Mouse (Mus musculus) cerebellum, adult 8-10 months (tissue): ENCODE results near the gene Tcte3.
A peak's percentile ranks its signal among the peaks of the same experiment; 100 is the strongest.
"Not testable (repeated sequence)": the region's sequence is repeated elsewhere in the genome, so short reads cannot be mapped to it uniquely, and the experiment has no call there.

Source experiments
- DNase-seq: peaks from one replicate; pipeline ENCODE4 v3.0.0; 2022

Gene Tcte3

DNA sequence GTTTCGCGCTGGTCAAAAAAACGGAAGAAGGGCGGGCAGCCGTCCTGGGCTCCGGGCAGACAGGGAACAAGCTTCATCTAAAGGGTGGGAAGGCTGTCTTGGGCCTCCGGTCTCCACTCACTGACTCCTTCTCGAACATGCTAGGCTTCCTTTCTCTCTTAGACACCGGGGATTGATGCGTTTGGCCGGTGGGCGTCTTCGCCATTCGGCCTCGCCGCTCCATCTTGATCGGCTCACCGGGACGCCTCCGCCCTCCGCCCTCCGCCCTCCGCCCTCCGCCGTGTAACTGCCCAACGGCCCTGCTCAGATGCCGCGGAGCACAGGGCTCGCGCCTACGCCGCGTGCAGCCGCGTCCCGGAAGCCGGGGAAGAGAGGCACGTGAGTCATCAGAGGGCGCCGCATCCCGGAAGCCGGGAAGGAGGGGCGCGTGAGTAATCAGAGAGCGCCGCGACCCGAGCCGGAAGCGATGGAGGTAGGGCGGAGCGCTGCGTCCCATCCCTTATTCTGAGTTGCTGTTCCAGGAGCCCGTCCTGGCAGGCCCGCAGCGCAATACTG is at the start of gene Tcte3, which contains the start of the genes Ermard and Gm3448:
Gene Tcte3, minus strand, starts transcription at position 314 of the 555 bp plus-strand sequence.
Gene Ermard, plus strand, starts transcription at position 34 of the 555 bp plus-strand sequence.
Gene Gm3448, minus strand, starts transcription at position 363 of the 555 bp plus-strand sequence.
- peak; percentile 44 for DNase-seq

DNA sequence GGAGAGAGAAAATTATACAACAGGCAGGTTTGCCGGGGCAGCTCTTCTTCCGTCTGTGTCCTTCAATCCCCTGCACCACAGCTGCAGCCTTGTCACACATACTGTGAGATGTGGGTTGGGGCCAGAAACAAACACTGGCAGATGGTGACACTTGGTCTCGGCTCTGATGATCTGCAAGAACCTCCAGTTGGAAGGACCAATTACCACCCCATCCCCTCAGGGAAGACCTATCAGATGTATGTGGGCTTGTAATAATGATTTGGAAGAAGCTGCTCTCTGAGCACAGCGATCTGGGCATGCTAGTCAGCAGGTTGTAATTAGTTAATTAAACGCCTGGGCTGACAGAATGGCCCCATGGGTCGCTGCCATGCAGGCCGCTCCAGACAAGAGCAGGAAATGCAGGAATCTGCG is 47.3 kb upstream of the Tcte3 start:
- peak; percentile 18 for DNase-seq

DNA sequence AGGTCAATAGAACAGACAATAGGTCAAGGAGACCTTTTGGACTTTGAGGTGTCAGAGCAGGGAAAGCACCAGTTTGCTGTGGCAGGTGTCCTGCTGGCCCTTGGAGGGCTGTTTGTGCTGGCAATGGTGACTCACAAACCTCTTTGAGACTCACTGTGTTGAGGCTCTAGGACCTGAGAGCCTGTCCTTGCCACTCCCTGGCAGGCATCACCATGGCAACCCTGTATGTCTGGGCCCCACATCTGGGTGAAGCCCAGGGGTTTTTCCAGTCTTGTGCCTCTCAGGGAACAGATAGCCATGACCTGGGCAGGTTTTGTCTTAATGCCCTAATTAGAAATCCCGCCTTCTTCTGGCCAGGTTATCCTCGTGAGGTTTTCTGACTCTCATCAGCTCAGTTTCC is 46.9 kb upstream of the Tcte3 start:
- DNase-seq = no peak

DNA sequence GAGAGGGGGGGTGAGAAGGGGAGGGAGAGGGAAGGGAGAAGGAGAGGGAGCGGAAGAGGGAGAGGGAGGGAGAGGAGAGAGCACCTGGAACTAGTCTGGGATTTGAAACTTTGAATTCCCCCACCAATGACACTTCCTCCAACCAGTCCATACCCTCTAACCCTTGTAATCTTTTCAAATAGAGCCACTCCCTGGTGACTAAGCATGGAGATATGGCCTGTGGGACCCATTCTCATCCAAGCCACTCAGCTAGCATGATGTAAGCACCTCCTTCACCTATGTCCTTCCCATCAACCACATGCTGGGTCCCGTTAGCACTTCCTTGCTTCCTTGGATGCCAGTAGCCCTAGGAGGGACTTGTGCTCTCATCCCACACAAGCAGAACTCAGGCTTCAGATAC is 43.7 kb upstream of the Tcte3 start:
- DNase-seq = no peak

DNA sequence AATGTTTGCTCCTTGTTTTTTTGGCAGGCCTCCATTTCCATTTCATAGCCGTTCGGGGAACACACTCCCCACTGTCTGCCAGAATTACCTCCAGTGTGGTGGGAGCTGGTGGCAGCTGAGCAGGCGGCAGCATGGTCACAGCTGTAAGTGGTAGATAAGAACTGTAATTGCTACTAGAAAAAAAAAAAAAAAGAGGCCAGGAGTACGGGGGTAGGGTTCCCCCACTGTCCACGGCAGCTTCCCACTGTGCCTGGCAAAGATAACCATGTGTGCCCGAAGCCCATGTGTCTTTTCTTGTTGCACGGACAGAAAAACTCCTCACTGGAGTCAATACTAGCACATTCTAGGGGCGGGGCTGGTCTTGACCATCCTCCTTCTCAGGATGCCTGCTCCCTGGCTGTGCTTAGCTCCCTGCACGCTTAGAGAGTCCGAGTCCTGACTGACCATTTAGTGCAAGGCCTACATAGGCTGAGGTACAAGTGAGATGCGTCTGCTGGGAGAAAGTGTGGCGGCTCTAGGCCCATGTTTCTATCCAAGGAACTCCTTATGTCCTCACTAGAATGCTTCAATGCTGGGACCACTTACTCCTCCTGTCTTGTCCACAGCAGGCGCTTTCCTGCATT is 43.0 kb upstream of the Tcte3 start:
- no peak for DNase-seq

DNA sequence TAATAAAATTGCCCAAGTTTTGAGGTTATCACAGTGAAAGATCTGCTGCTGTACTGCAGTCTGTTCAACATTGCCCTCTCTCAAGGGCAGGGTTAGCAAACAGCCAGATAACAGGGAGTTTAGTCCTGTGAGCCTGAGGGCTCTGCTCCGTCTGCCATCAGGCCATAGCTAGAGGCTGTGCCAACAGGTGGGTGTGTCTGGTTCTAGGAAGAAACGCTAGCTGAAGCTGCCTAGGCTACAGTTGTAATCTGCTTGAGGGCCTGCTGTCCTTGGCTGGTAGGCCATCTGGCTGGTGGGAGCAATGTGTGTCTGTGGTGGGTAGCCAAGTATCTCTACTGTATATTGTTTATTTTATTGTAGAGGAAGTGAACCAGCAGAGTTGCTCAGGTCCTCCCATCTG is 36.2 kb upstream of the Tcte3 start:
- DNase-seq = no peak

DNA sequence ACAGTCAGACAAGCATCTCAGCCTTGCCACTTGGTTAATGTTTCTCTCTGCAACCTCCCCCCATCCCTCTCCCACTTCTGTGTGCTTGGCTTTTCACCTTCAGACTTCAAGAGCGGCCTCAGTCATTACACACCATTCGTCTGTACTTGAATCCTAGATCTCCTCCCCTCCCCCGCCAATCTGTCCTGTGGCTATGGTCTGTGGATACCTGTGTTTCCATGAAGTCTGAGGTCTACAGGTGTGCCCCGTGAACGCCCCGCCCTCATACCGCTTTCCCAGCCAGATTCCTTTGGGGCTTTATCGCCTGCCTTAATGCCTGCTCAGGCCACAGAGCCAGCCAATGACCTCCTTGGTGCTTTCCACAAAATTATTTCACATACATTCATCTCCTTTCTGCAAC is 33.7 kb upstream of the Tcte3 start:
- no peak for DNase-seq

DNA sequence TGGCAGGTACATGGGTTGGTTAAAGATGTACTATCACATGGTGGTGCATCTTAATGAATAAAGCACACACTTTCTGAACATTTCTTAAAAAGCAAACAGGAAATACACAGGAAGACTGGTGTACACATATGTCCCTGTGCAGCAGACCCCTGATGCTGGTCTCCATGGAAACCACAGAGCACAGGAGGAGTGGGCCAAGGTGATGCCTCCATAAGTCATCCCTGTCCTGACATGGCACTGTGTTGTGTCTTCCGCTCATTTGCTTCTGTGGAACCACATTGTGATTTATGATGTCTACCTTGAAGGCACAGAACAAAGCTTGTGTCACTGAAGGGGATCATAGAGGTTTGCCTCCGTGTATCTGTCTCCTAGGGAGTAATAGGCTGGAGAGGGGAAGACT is 30.9 kb upstream of the Tcte3 start:
- DNase-seq = no peak

DNA sequence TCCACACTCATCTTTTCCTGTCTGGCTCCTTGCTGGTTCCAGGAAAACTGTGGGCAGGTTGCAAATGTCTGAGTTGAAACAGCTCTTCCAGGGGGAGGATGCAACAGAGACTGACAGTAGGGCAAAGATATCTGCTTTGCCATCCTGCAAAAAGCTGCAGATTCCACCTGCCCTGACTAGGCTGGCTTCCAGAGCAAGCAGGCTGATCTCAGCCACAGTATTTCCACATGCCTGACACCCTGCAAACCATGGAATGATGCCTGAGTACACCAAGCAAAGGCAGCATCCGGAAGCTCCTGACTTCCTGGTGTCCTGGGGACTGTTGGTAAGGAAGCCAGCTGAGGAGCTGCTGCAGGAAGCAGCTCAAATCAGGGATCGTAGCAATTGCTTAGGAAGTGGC is 27.8 kb upstream of the Tcte3 start:
- DNase-seq = no peak

DNA sequence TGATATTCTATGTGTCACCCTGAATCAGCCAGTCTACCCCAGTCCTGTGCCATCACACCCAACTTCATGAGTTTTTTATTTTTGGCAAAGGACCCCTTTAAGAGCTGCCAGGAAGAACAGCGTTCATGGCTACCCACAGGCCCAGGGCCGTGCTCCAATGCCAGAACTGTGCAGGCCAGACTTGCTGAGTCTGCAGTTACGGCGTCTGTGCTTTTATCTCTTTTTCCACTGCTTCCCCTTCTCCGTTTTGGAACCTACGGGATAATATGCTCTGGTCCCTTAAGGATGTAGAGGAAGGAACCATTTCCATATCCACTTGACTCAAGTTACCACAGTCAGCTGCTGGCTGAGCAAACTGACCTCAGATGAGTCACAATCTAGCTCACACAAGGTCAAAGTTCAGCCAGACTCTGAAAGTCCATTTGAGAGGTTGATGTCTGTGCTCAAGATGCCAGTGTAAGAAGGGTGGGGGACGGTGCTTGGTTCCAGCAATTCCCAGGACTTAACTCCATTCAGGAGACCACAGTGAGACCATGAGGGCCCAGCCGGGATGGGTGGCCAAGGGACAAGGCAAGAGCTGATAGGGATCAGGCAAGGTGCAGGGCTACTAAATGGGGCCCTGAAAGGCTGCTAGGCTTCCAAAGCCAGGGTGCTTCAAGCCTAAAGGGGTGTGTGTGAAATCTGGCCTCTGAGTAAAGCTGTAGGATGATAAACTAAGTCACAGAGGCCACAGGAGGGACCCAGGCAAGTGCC is 26.9 kb upstream of the Tcte3 start:
- no peak for DNase-seq

DNA sequence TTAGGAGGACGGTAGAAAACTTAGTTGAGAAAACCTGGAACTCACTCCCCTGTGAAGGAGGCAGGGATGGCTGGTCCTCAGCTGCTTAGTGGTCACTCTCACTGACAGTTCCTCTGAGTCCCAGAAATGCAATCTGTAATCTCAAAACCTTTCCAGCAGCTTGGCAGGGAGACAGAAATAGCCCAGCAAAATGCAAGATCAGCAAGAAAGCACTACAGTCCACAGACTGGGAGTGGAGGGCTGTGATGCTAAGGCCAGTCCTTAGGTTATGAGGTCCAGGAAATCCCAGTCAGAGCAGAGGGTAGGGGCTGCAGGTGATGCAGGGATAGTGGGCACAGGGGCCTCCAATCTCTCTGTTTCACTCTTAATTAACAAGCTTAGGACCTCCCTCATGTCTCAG is 25.6 kb upstream of the Tcte3 start:
- no peak for DNase-seq

DNA sequence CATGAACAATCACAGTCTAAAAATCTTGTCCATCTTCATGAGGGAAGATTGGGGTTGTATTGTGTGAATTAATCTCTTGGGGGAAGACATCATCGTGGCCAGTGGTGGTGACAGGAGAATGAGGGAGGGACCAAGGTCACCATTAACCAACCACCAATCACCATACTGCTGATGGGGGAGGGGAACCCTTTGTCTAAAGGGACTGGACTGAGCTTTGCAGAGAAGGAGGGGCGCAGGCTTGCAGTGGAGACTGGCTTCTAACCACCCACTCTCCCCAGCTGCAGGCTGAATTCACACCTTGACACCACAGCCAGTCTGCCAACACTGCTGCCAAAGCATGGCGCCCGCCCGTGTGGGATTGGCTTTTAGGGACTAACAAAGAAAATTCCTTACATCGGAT is 24.8 kb upstream of the Tcte3 start:
- no peak for DNase-seq

DNA sequence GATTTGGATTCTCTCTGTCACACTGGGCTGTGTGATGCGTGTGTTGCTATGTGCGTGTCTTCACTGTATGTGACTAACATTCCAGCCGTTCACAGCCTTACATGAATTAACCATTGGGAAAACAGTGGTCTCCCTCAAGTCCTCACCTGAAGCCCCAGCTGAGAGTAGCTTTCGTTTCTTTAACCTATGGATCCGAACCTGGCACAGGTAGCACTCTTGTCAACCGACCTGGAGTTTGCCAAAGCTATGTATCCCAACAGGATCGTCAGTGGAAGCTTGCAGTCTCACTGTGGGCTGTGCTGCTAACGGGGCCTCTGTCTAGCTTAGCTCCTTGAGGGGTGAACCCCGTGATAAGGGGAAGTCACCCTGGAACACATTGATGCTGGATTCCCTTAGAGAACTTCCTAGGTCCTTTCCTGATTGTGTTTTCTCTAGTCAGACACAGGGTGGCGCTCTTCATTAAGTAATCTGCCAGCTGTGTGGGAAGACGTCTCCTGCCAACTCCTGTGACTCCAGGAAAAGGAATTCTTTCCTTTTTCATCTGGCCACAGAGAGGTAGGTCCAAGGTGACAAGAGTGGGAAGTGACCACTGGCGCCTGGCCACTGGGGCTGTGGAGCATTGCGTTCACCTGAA is 24.2 kb upstream of the Tcte3 start:
- DNase-seq = peak; percentile 56

DNA sequence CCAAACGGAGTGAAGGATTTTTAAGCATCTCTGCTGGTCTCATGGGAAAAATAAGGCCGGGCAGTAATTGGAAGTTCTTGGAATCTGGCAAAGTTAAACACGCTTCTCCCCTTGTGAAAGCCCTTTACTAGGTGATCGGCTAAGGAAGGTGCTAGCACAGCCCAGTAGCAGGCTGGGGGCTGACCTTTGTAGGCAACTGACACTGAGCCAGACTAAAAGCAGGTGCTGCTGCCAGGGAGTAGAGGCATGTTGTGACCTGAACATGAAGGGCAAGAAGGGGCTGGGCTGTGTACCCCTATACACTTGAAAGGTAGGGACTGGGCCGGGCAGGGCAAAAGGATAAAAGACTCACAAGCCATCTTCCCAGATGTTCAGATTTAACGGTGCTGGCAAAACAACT is 19.1 kb upstream of the Tcte3 start:
- no peak for DNase-seq

DNA sequence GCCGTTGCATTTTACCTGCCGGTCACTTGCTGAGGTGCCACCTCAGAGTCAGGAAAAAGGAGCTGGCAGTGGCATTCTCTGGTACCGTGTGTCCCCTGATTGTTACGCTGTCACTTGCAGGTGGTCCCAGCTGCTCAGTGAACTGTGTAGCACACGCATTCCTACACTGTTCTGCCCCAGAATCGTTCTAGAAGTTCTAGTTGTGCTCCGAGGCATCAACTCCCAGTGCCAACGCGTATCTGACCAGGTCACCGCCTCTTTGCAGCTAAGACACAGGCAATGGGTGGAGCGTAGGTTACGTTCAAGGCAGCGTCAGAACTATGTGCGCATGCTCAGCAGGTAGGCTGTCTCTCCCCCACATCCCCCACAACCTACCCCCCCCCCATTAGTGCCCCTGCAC is 18.4 kb upstream of the Tcte3 start:
- DNase-seq = no peak

DNA sequence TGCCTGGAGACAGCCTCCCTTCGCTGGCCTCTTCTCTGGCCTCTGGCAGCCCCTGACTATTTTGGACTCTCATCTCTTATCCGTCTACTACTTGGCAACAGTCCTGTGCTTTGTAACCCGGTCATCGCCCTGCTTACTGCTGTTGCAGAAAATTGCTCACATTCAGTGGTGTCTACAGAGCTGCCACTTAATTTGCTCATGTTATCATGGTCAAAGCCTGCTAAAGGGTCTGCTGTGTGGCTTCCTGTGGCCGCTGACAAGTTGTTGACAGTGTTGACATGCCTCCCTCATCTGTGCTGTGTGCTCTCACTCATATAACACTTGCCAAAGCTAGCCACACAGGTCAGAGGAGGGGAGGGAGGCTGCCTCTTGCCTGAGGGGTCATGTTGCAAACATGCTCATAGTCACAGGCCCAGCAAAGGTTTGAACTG is 16.9 kb upstream of the Tcte3 start:
- no peak for DNase-seq

DNA sequence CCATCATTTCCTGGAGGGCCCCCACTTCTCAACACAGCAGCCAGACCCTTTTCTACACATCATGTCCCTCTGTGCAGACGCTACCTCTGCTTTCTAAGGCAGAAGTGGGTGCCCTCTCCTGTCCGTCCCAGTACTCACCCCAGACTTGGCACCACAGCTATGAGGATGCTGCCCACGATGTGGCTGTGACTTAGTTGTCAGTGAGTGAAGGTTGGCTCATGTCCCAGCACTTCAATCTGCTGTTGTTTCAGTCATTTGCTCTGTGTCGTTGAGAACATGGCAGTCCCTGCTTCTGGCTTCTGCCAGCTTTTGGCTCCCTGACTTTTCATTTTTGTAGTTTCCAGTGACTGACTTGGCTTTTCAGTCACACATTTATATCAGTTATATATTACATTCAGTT is 14.6 kb upstream of the Tcte3 start:
- no peak for DNase-seq

DNA sequence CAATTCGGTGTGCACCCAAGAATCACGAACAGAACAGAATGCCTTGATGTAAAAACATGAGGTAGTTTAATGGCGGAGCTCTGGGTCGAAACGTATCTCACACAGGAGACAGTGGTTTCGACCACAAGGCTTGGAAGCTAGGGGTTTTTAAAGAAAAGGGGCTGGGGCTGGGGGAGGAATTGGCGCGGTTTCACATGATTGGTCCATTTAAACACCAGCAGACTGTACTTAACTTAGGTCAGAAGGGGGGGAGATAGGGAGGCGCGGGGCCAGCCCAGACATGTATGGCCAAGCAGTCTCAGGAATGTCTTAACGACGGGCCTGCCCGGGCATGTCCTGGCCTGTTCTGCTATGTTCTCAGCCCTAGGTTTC is 12.5 kb upstream of the Tcte3 start:
- not testable (repeated sequence) for DNase-seq

DNA sequence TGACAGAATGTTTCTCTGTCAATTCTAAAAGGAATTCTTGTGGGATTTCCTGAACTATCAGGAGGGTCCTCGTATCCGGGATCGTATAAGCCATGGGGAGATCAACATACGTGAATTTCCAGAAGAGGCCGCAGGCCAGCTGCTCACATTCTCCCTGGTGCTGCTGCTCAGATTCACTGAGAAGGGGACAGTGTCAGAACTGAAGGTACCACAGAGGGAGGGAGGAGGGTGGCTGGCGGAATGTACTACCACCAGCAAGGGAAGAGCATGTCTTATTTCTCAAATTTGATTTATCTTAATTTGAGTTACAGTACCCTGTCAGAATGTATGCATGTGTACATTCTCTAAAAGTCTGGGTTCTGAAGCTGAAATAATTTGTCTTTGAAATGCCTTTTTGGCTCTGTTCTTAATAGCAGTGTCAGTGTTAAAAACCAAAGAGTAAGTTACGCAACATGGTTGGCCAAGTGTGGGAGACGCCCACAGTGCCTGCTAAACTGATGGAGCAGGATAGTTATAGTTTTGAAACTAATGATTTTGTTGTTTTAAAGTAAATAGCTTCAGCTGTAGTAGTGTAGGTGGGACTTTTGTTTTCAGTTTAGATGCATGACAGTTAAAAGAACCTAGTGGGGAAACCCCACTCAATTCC is 12.0 kb upstream of the Tcte3 start:
- not testable (repeated sequence) for DNase-seq

DNA sequence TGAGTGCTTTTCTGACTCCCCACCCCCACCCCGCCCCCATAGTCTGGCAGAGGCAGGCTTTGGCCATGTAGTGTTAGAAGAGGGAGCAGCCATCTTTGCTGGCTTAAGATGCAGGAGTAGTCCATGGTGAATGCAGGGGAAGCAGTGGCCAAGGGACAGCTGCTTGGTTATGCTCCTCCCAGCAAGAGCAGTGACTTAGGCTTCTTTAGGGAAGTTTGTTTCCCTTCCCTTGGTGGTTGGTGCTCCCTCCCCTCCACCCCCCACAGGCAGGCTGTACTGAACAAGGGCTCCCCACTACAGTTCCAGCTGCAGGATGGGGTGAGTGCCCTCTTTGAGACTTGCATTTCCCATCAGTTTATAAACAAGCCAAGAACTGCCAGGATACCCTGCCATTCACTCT is 11.5 kb upstream of the Tcte3 start:
- not testable (repeated sequence) for DNase-seq

DNA sequence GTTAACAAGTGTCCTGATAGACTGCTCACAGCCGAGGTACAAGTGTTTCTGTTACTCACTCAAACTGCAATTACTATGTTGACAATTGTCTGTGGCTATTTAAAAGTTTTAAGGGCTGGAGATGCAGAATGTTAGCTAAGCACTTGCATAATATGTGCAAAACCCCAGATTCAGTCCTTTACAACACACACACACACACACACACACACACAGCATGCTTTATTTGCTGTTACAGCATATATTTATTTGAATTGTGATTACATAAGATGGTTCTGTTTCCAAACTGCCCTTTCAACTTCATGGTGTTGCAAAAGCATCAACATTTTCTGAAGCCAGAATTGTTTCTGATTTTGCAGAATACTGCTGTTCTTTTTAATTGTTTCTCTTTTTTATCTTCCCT is 9.1 kb upstream of the Tcte3 start:
- DNase-seq = not testable (repeated sequence)

DNA sequence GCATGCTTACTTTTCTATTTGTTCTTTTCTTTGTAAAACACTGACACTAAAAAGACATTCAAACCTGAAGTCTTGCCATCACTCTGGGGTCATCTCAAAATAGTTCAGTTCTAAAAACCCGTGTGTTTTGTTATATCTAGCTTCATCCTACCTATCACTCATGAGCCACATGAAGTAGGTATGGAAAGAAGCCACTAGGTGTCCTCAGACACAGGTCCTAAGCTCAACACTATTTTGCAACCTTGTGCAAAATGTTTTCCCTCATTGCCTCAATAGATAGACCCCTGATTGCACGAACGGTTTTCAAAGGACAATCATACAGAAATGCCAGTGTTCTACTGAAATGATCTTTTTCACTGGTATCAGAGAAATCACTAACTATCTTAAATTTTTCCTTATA is 833 bp downstream of the Tcte3 start:
- DNase-seq = not testable (repeated sequence)

DNA sequence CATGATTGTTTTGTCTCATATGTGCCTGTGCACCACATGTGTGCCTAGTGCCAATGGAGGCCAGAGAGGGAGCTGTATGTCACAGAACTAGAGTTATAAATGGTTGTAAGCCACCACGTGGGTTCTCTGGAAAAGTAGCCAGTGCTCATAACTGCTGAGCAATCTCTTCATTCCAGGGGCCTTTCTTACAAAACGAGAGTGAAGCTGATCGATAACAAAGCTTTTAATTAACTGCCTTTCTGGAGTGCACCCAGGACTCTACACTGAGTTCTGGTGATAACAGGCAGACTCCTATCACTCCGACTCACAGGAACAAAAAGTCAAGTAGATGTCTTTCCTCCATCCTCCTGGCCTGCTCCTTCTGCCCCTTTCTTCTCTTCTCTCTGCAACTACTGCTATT is 9.9 kb downstream of the Tcte3 start:
- not testable (repeated sequence) for DNase-seq
